Mouse (Mus musculus) C2C12 (cell line): ENCODE measurements around the gene Oxct2a. TPM values are rescaled to one million over a fixed set of nuclear protein-coding genes. Genes with fewer than 3 reads are reported as not detected.
"Not testable (repeated sequence)": the region's sequence is repeated elsewhere in the genome, so short reads cannot be mapped to it uniquely, and the experiment has no call there.

Experiments used
- H3K27me3 ChIP-seq: one replicate; pipeline ENCODE4 v1.6.1; 2011; ENCODE audit not compliant: control insufficient read depth, insufficient read depth, insufficient read length
- H3K36me3 ChIP-seq: one replicate; pipeline ENCODE4 v1.6.1; 2011; ENCODE audit not compliant: control insufficient read depth, insufficient read depth
- H3K4me3 ChIP-seq: one replicate; pipeline ENCODE4 v1.5.1; 2011; ENCODE audit warnings: mild to moderate bottlenecking, control low read depth; ENCODE audit not compliant: poor library complexity, insufficient read depth, severe bottlenecking
- H3K79me2 ChIP-seq: one replicate; pipeline ENCODE4 v1.6.1; 2011; ENCODE audit not compliant: control insufficient read depth, insufficient read depth
- H3K79me3 ChIP-seq: one replicate; pipeline ENCODE4 v1.6.1; 2011; ENCODE audit warnings: low read depth, control low read depth
- H3ac ChIP-seq: one replicate; pipeline ENCODE3; 2011; ENCODE audit warnings: low read depth; ENCODE audit not compliant: control insufficient read depth, insufficient read length
- CEBPB ChIP-seq: IDR thresholded peaks from one replicate; pipeline ENCODE4 v1.6.1; 2011; ENCODE audit warnings: low read depth, mild to moderate bottlenecking, control low read depth, moderate library complexity
- CTCF ChIP-seq: IDR thresholded peaks from one replicate; pipeline ENCODE4 v1.5.1; 2011; ENCODE audit not compliant: control insufficient read depth, insufficient read depth, insufficient read length
- FOSL1 ChIP-seq: IDR thresholded peaks from one replicate; pipeline ENCODE4 v1.8.0; 2011; ENCODE audit warnings: mild to moderate bottlenecking, low read length; ENCODE audit not compliant: poor library complexity, insufficient read depth, severe bottlenecking
- MAX ChIP-seq: IDR thresholded peaks from one replicate; pipeline ENCODE4 v1.6.1; 2011; ENCODE audit warnings: mild to moderate bottlenecking, control low read depth
- MYOD1 ChIP-seq: IDR thresholded peaks from one replicate; pipeline ENCODE4 v1.6.1; 2011; ENCODE audit warnings: low read depth; ENCODE audit not compliant: control insufficient read depth, insufficient read length
- MYOG ChIP-seq: IDR thresholded peaks from one replicate; pipeline ENCODE4 v1.6.1; 2011; ENCODE audit not compliant: control insufficient read depth, insufficient read length; ENCODE audit errors: extremely low read depth
- USF1 ChIP-seq: IDR thresholded peaks from one replicate; pipeline ENCODE4 v1.6.1; 2011; ENCODE audit warnings: low read depth, mild to moderate bottlenecking, control low read depth, moderate library complexity
- polyA plus RNA-seq: library from polyadenylated mRNA; unstranded; fragments of >200 nt; fragmentation: generic; extraction: Trizol; gene quantifications from one replicate; pipeline ENCODE4 v1.2.1, GENCODE M21; 2012; ENCODE audit warnings: missing spikeins

Oxct2a gene
- polyA plus RNA-seq, 1 experiment: 0.05 TPM

DNA sequence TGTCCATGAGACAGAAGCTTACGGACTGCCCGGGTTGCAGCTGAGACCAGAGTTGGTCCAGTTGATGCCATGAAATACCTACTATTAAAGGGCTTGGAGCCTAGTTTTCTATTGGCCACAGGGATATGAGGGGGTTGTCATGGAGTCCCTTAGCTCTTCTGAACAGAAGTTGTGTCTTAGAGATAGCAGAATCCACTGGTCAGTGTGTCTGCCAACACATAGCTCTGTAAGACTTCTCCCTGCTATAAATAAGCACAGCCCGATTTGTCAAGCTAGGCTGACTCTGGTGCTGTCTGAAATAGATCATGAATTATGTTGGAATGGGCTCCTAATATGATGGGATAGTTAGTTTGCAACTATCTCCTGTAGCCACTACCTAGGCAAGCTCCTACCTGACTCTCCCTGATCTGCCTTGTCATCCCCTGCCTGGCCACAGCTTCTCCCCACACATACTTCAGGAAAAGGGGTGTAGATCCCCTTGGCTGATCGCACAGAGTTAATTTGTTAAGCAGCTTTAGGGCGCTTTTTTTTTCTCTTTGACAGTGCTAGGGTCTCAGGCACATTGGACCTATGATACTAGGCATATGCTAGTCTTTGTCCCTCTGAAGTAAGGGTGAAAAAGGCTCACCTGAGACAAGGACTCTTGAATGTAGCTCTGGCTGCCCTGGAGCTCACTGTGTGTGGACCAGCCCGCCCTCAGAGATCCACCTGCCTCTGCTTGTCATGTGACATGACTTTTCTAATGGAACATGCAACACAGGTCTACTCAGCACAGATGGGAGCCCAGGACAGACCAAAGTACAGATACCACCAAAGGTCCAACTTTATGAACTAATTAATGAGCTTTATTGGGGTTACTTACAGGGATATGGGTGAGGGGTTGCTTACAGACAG lies 38.5 kb downstream of the Oxct2a start:
- Histone ChIP-seq H3K79me2 (peaks cover 69% of the 10 kb centered on the region), H3K4me3 (peak overlapping the region; percentile 49), H3K36me3 (peaks cover 59% of the 10 kb centered on the region), H3ac (peak overlapping the region; percentile 60), H3K79me3 (peaks cover 51% of the 10 kb centered on the region), H3K27me3 (no peaks in the 10 kb centered on the region)
- TF ChIP-seq MYOD1 (no peak), USF1 (no peak), MYOG (no peak), FOSL1 (no peak), CTCF (no peak), MAX (no peak), CEBPB (no peak)

- Histone ChIP-seq H3K36me3 (peaks cover 46% of the 10 kb centered on the region), H3K79me3 (peaks cover 49% of the 10 kb centered on the region), H3K79me2 (peaks cover 57% of the 10 kb centered on the region), H3K4me3 (peak overlapping the region; percentile 49), H3ac (peak overlapping the region; percentile 37)
- not testable (repeated sequence) for H3K27me3 ChIP-seq
These were observed 39.8 kb downstream of the Oxct2a start for GRCm38 (mm10) chr4:123283675-123284064.

- Histone ChIP-seq H3K79me2 (peaks cover 51% of the 10 kb centered on the region), H3K36me3 (peaks cover 40% of the 10 kb centered on the region), H3K4me3 (peak overlapping the region; percentile 49), H3K79me3 (peaks cover 43% of the 10 kb centered on the region)
- not testable (repeated sequence) for H3ac ChIP-seq, H3K27me3 ChIP-seq
These were observed 40.3 kb downstream of the Oxct2a start for GRCm38 (mm10) chr4:123282915-123283674.

DNA sequence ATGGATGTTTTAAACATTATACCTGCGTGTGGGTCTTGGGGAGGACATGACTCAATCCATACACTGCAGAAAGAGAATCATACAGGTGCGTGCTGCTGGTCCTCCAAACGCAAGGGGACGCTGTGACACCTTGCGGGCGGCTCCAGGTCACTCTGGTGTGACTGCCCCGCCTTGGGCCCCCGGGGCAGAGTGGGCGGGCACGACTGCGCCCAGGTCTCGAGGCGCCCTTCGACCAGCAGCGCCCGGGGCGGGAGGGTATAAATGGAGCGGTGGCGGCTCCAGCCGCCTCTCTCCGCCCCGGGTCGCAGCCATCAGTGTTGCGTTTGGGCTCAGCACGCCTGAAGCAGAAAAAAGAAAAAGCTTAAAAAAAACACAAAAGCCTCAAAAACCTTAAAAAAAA lies 40.9 kb downstream of the Oxct2a start:
- Histone ChIP-seq H3K27me3 (peaks cover 6% of the 10 kb centered on the region), H3ac (no peak overlapping the region), H3K79me2 (peaks cover 45% of the 10 kb centered on the region), H3K4me3 (peak overlapping the region; percentile 49), H3K36me3 (peaks cover 34% of the 10 kb centered on the region), H3K79me3 (peaks cover 39% of the 10 kb centered on the region)
- TF ChIP-seq MYOD1 (no peak), CTCF (peak; percentile 86), USF1 (no peak), MYOG (no peak), MAX (peak; percentile 64), CEBPB (no peak), FOSL1 (no peak)

- peaks cover 12% of the 10 kb centered on the region for H3K36me3 ChIP-seq
- peaks cover 12% of the 10 kb centered on the region for H3K27me3 ChIP-seq
- H3K4me3 ChIP-seq: no peak overlapping the region
- H3K79me2 ChIP-seq: peaks cover 21% of the 10 kb centered on the region
- TF ChIP-seq CTCF (no peak), FOSL1 (no peak), USF1 (no peak), MAX (no peak), MYOD1 (no peak), CEBPB (no peak), MYOG (no peak)
- H3K79me3 ChIP-seq: peaks cover 16% of the 10 kb centered on the region
- H3ac ChIP-seq: no peak overlapping the region
These were observed 43.3 kb downstream of the Oxct2a start for GRCm38 (mm10) chr4:123280117-123280516.

Other genes with a start within 250 kb of the Oxct2a start
- not detected for gene Bmp8b, start 218.5 kb downstream of the Oxct2a start, polyA plus RNA-seq
- not detected for gene Oxct2b, start 207.4 kb downstream of the Oxct2a start, polyA plus RNA-seq
- gene Ppie, start 183.7 kb downstream of the Oxct2a start, polyA plus RNA-seq: 86.2 TPM
- not detected for gene Hpcal4, start 140.4 kb downstream of the Oxct2a start, polyA plus RNA-seq
- gene Nt5c1a, start 122.1 kb downstream of the Oxct2a start, polyA plus RNA-seq: not detected
- 0.61 TPM for gene Heyl, start 90.1 kb downstream of the Oxct2a start, polyA plus RNA-seq
- gene Pabpc4, start 61.3 kb downstream of the Oxct2a start, polyA plus RNA-seq: 175 TPM
- gene Bmp8a, start 19.6 kb upstream of the Oxct2a start, polyA plus RNA-seq: 0.14 TPM